Mouse (Mus musculus): ENCODE data around the gene Exosc5. TPM values are rescaled to one million over a fixed set of nuclear protein-coding genes. Genes with fewer than 3 reads are reported as not detected.

The Exosc5 gene
- polyA plus RNA-seq, 1 experiment from 2014 or later = 46.1 TPM

GRCm38 (mm10) chr7:25639754-25640153, 19.2 kb upstream of the Exosc5 start:
- Histone ChIP-seq H3K4me3 (replicated peaks) (no peak overlapping the region), H3K9me3 (replicated peaks) (no peaks in the 10 kb centered on the region), H3K4me2 (no peak overlapping the region), H3K9ac (no peak overlapping the region), H3K36me3 (replicated peaks) (0 out of 2 replicates have a peak, but pooled peaks cover 5% of the 10 kb centered on the region), H3K4me1 (replicated peaks) (peaks cover 9% of the 10 kb centered on the region; the same call in 1 of the 2 replicates), H3K27me3 (no peaks in the 10 kb centered on the region), H3K27ac (replicated peaks) (no peak overlapping the region)
- ATAC-seq (ENCODE audit: insufficient read depth) = no peak
- 78% methylated on average over 4 of the region's 4 CpGs for WGBS (ENCODE audit: insufficient replicate concordance)

GRCm38 (mm10) chr7:25644136-25644535, 14.8 kb upstream of the Exosc5 start:
- WGBS (ENCODE audit: insufficient replicate concordance) = 33% methylated on average over 10 of the region's 10 CpGs
- no peak for ATAC-seq (ENCODE audit: insufficient read depth)

GRCm38 (mm10) chr7:25644631-25645030, 14.3 kb upstream of the Exosc5 start:
- no peak overlapping the region for H3K27ac ChIP-seq (replicated peaks)
- no peak for ATAC-seq (ENCODE audit: insufficient read depth)
- H3K27me3 ChIP-seq = no peaks in the 10 kb centered on the region
- H3K36me3 ChIP-seq (replicated peaks) = 0 out of 2 replicates have a peak, but pooled peaks cover 5% of the 10 kb centered on the region
- no peak overlapping the region for H3K4me3 ChIP-seq (replicated peaks)
- WGBS (ENCODE audit: insufficient replicate concordance) = 38% methylated on average over 4 of the region's 4 CpGs
- peaks cover 17% of the 10 kb centered on the region for H3K4me1 ChIP-seq (replicated peaks)
- no peak overlapping the region for H3K9ac ChIP-seq
- H3K9me3 ChIP-seq (replicated peaks) = no peaks in the 10 kb centered on the region
- no peak overlapping the region for H3K4me2 ChIP-seq

More at GRCm38 (mm10) chr7:25644136-25644535, 14.8 kb upstream of the Exosc5 start:
- Histone ChIP-seq H3K9ac (no peak overlapping the region), H3K36me3 (replicated peaks) (0 out of 2 replicates have a peak, but pooled peaks cover 5% of the 10 kb centered on the region), H3K4me1 (replicated peaks) (peaks cover 12% of the 10 kb centered on the region; the same call in 1 of the 2 replicates), H3K27me3 (no peaks in the 10 kb centered on the region), H3K4me2 (no peak overlapping the region), H3K4me3 (replicated peaks) (no peak overlapping the region), H3K9me3 (replicated peaks) (no peaks in the 10 kb centered on the region), H3K27ac (replicated peaks) (no peak overlapping the region)

- Histone ChIP-seq H3K9me3 (replicated peaks) (no peaks in the 10 kb centered on the region), H3K27ac (replicated peaks) (no peak overlapping the region), H3K4me3 (replicated peaks) (no peak overlapping the region), H3K27me3 (no peaks in the 10 kb centered on the region), H3K4me1 (replicated peaks) (peaks cover 21% of the 10 kb centered on the region), H3K9ac (no peak overlapping the region), H3K4me2 (no peak overlapping the region), H3K36me3 (replicated peaks) (0 out of 2 replicates have a peak, but pooled peaks cover 5% of the 10 kb centered on the region)
- 42% methylated on average over 14 of the region's 14 CpGs for WGBS (ENCODE audit: insufficient replicate concordance)
- ATAC-seq (ENCODE audit: insufficient read depth) = no peak
These were observed 13.9 kb upstream of the Exosc5 start for GRCm38 (mm10) chr7:25645074-25645473.

GRCm38 (mm10) chr7:25647574-25648123, 11.3 kb upstream of the Exosc5 start:
- Histone ChIP-seq H3K27ac (replicated peaks) (no peak overlapping the region), H3K9me3 (replicated peaks) (no peaks in the 10 kb centered on the region)
- no peak for ATAC-seq (ENCODE audit: insufficient read depth)

GRCm38 (mm10) chr7:25649839-25650238, 9.1 kb upstream of the Exosc5 start:
- H3K27ac ChIP-seq (replicated peaks) = peak overlapping the region; percentile 49
- H3K4me3 ChIP-seq (replicated peaks) = no peak overlapping the region
- H3K4me1 ChIP-seq (replicated peaks) = peaks cover 16% of the 10 kb centered on the region
- no peak for ATAC-seq (ENCODE audit: insufficient read depth)
- H3K4me2 ChIP-seq = no peak overlapping the region
- no peaks in the 10 kb centered on the region for H3K27me3 ChIP-seq
- H3K9me3 ChIP-seq (replicated peaks) = no peaks in the 10 kb centered on the region
- WGBS (ENCODE audit: insufficient replicate concordance) = 17% methylated on average over 5 of the region's 5 CpGs
- H3K36me3 ChIP-seq (replicated peaks) = no peaks in the 10 kb centered on the region
- no peak overlapping the region for H3K9ac ChIP-seq

More at GRCm38 (mm10) chr7:25647574-25648123, 11.3 kb upstream of the Exosc5 start:
- no peaks in the 10 kb centered on the region for H3K36me3 ChIP-seq (replicated peaks)
- no peak overlapping the region for H3K4me2 ChIP-seq
- H3K9ac ChIP-seq = no peak overlapping the region
- H3K4me1 ChIP-seq (replicated peaks) = peaks cover 22% of the 10 kb centered on the region
- no peak overlapping the region for H3K4me3 ChIP-seq (replicated peaks)
- 44% methylated on average over 5 of the region's 5 CpGs for WGBS (ENCODE audit: insufficient replicate concordance)
- H3K27me3 ChIP-seq = no peaks in the 10 kb centered on the region

- Histone ChIP-seq H3K27me3 (no peaks in the 10 kb centered on the region), H3K9ac (no peak overlapping the region), H3K27ac (replicated peaks) (peak overlapping the region; percentile 10; the same call in 1 of the 2 replicates), H3K4me2 (peak overlapping the region; percentile 23; the same call in 1 of the 2 replicates), H3K9me3 (replicated peaks) (no peaks in the 10 kb centered on the region), H3K36me3 (replicated peaks) (no peaks in the 10 kb centered on the region), H3K4me1 (replicated peaks) (peaks cover 22% of the 10 kb centered on the region), H3K4me3 (replicated peaks) (0 out of 2 replicates have a peak overlapping the region, but pooled peaks have one; percentile 6)
- 30% methylated on average over 8 of the region's 8 CpGs for WGBS (ENCODE audit: insufficient replicate concordance)
- ATAC-seq (ENCODE audit: insufficient read depth) = 0 out of 2 replicates have a peak, but pooled peaks have one; percentile 11
These were observed 7.7 kb upstream of the Exosc5 start for GRCm38 (mm10) chr7:25651281-25651680.

- Histone ChIP-seq H3K4me1 (replicated peaks) (peaks cover 30% of the 10 kb centered on the region), H3K27me3 (no peaks in the 10 kb centered on the region), H3K9me3 (replicated peaks) (no peaks in the 10 kb centered on the region), H3K9ac (no peak overlapping the region), H3K4me2 (peak overlapping the region; percentile 11; the same call in 1 of the 2 replicates), H3K4me3 (replicated peaks) (no peak overlapping the region), H3K36me3 (replicated peaks) (no peaks in the 10 kb centered on the region), H3K27ac (replicated peaks) (no peak overlapping the region)
- ATAC-seq (ENCODE audit: insufficient read depth) = no peak
- WGBS (ENCODE audit: insufficient replicate concordance) = 30% methylated on average over 12 of the region's 12 CpGs
These were observed 6.7 kb upstream of the Exosc5 start for GRCm38 (mm10) chr7:25652244-25652759.

- Histone ChIP-seq H3K4me2 (no peak overlapping the region), H3K9ac (no peak overlapping the region), H3K4me1 (replicated peaks) (peaks cover 44% of the 10 kb centered on the region), H3K9me3 (replicated peaks) (no peaks in the 10 kb centered on the region), H3K27ac (replicated peaks) (0 out of 2 replicates have a peak overlapping the region, but pooled peaks have one; percentile 33), H3K27me3 (no peaks in the 10 kb centered on the region), H3K4me3 (replicated peaks) (no peak overlapping the region), H3K36me3 (replicated peaks) (no peaks in the 10 kb centered on the region)
- no peak for ATAC-seq (ENCODE audit: insufficient read depth)
- 61% methylated on average over 11 of the region's 11 CpGs for WGBS (ENCODE audit: insufficient replicate concordance)
These were observed 3.1 kb upstream of the Exosc5 start for GRCm38 (mm10) chr7:25655601-25656428.

GRCm38 (mm10) chr7:25657785-25658184, 1.2 kb upstream of the Exosc5 start:
- ATAC-seq (ENCODE audit: insufficient read depth) = no peak
- 27% methylated on average over 10 of the region's 10 CpGs for WGBS (ENCODE audit: insufficient replicate concordance)
- H3K4me3 ChIP-seq (replicated peaks) = peak overlapping the region; percentile 77
- peaks cover 53% of the 10 kb centered on the region for H3K4me1 ChIP-seq (replicated peaks)
- H3K4me2 ChIP-seq = peak overlapping the region; percentile 90
- H3K9me3 ChIP-seq (replicated peaks) = no peaks in the 10 kb centered on the region
- H3K9ac ChIP-seq = peak overlapping the region; percentile 46; the same call in 1 of the 2 replicates
- H3K36me3 ChIP-seq (replicated peaks) = 0 out of 2 replicates have a peak, but pooled peaks cover 4% of the 10 kb centered on the region
- H3K27ac ChIP-seq (replicated peaks) = peak overlapping the region; percentile 76; the same call in 1 of the 2 replicates
- H3K27me3 ChIP-seq = no peaks in the 10 kb centered on the region

- ATAC-seq (ENCODE audit: insufficient read depth) = no peak
- Histone ChIP-seq H3K4me3 (replicated peaks) (no peak overlapping the region), H3K9me3 (replicated peaks) (no peaks in the 10 kb centered on the region), H3K9ac (no peak overlapping the region), H3K27me3 (no peaks in the 10 kb centered on the region), H3K4me2 (no peak overlapping the region), H3K36me3 (replicated peaks) (peaks cover 49% of the 10 kb centered on the region), H3K27ac (replicated peaks) (no peak overlapping the region), H3K4me1 (replicated peaks) (0 out of 2 replicates have a peak, but pooled peaks cover 4% of the 10 kb centered on the region)
- WGBS (ENCODE audit: insufficient replicate concordance) = 71% methylated on average over 8 of the region's 8 CpGs
These were observed 7.4 kb downstream of the Exosc5 start for GRCm38 (mm10) chr7:25666381-25666780.
